In the genomic region with DNA sequence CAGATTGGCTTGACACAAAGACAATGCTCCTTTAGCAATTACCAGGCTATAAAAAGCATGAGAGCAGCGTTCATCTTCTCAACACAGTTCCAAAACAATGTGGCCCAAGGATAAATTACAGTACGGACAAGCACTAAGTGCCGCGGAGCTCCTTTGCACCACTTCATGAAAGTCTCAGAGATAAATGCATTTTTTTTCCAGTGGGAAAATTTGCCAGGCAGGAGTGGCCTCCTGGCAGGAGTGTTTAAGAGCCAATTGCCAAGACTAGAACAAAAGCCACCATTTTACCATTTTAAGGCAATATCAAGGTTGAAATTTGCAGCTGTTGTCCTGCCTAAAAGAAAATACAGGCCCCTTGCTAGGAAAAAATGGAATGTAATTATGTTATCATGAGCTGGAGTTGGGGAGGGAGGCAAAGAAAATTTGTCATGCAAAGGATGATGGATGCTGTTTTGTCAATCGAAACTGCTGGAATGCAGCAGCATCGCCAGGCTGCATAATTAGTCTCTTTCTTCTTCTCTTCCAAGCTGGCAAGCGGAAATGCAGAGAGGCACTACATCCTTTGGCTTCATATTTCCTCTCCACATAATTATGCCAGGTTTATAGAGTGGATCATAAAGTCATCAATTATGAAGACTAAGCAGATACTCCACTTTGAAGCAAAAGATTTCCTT, we compare ENCODE assay signal across 14 mouse cellular contexts. TPM values are rescaled to one million over a fixed set of nuclear protein-coding genes. Genes with fewer than 3 reads are reported as not detected.
DNase-seq lines count a peak whose midpoint lies in the region; ATAC-seq and TF ChIP-seq lines count a peak whose summit lies in the region.
"Had no signal": no experiment of that assay in that cellular context is flagged by ENCODE, and none has a peak within 500 bp of the region (broad histone marks: within the 10 kb centered on the region; RNA-seq: fewer than 3 reads in every experiment).

No protein-coding gene starts in this region.

- H3K27ac ChIP-seq in hindbrain, embryonic 15.5 days (replicated peaks), result peak overlapping the region; percentile 50
- H3K27ac ChIP-seq in hindbrain, embryonic 11.5 days (ENCODE audit: low read depth, low read length), result no peak overlapping the region
- H3K27ac ChIP-seq in neural tube, embryonic 15.5 days (replicated peaks), result peak overlapping the region; percentile 49
- H3K27ac ChIP-seq: limb, embryonic 12.5 days had no signal

- H3K4me3 ChIP-seq in hindbrain, embryonic 15.5 days, result no peak overlapping the region
- H3K4me3 ChIP-seq in hindbrain, embryonic 11.5 days (ENCODE audit: low read depth, low read length), result no peak overlapping the region
- H3K4me3 ChIP-seq in neural tube, embryonic 15.5 days (replicated peaks), result no peak overlapping the region
- H3K4me3 ChIP-seq: limb, embryonic 12.5 days; megakaryocyte, embryonic 14.5 days had no signal

- H3K27me3 ChIP-seq in hindbrain, embryonic 15.5 days, result no peaks in the 10 kb centered on the region
- H3K27me3 ChIP-seq in hindbrain, embryonic 11.5 days (ENCODE audit: control insufficient read depth, insufficient read depth, low read length), result no peaks in the 10 kb centered on the region
- H3K27me3 ChIP-seq in neural tube, embryonic 15.5 days (replicated peaks), result no peaks in the 10 kb centered on the region
- H3K27me3 ChIP-seq: limb, embryonic 12.5 days had no signal

- no peak for DNase-seq in hindbrain, embryonic 11.5 days (ENCODE audit: low spot score)
- DNase-seq in MN1 (ENCODE audit: low spot score), result peak; percentile 30
- peak; percentile 73 for DNase-seq in brain, embryonic 14.5 days (ENCODE audit: low read depth)
- DNase-seq in yolk sac, embryonic 10.5 days (ENCODE audit: low spot score), result no peak
- no peak for DNase-seq in left cerebral cortex, adult 8-10 months (ENCODE audit: low spot score in 2 of 2)
- DNase-seq: cerebellum, adult 18-20 months; kidney, postnatal 25 days; layer of hippocampus, postnatal 36 days had no signal

- H3K9ac ChIP-seq in hindbrain, embryonic 15.5 days, result no peak overlapping the region
- no peak overlapping the region for H3K9ac ChIP-seq in hindbrain, embryonic 11.5 days (ENCODE audit: low read depth, low read length)
- H3K9ac ChIP-seq in neural tube, embryonic 15.5 days (replicated peaks), result no peak overlapping the region
- H3K9ac ChIP-seq: limb, embryonic 12.5 days had no signal

- TF ChIP-seq POLR2A in brain, embryonic 14.5 days (IDR thresholded peaks at IDR 0.05; ENCODE audit: borderline replicate concordance, extremely low read depth, insufficient read depth, insufficient read length, poor library complexity, severe bottlenecking), result no peak

- TF ChIP-seq CTCF in brain, embryonic 14.5 days (IDR thresholded peaks at IDR 0.05; ENCODE audit: borderline replicate concordance, extremely low read depth, insufficient read depth, insufficient read length), result no peak

- ATAC-seq in hindbrain, embryonic 15.5 days (ENCODE audit: low FRiP score, low read depth), result no peak
- no peak for ATAC-seq in hindbrain, embryonic 11.5 days (ENCODE audit: low FRiP score)
- no peak for ATAC-seq in neural tube, embryonic 15.5 days (ENCODE audit: low FRiP score)
- ATAC-seq: inflammation-experienced regulatory T-cells, adult 6 months had no signal

- H3K4me1 ChIP-seq in hindbrain, embryonic 15.5 days (replicated peaks), result peaks cover 11% of the 10 kb centered on the region
- no peaks in the 10 kb centered on the region for H3K4me1 ChIP-seq in hindbrain, embryonic 11.5 days (replicated peaks; ENCODE audit: control insufficient read depth, insufficient read depth, low read length)
- H3K4me1 ChIP-seq in neural tube, embryonic 15.5 days, result peaks cover 10% of the 10 kb centered on the region
- H3K4me1 ChIP-seq: limb, embryonic 12.5 days; megakaryocyte, embryonic 14.5 days had no signal

- H3K36me3 ChIP-seq in hindbrain, embryonic 15.5 days, result no peaks in the 10 kb centered on the region
- H3K36me3 ChIP-seq in hindbrain, embryonic 11.5 days (ENCODE audit: control insufficient read depth, insufficient read depth, low read length), result no peaks in the 10 kb centered on the region
- H3K36me3 ChIP-seq in neural tube, embryonic 15.5 days, result no peaks in the 10 kb centered on the region
- H3K36me3 ChIP-seq: limb, embryonic 12.5 days had no signal

- H3K9me3 ChIP-seq in hindbrain, embryonic 15.5 days, result no peaks in the 10 kb centered on the region
- no peaks in the 10 kb centered on the region for H3K9me3 ChIP-seq in hindbrain, embryonic 11.5 days (ENCODE audit: control insufficient read depth, low read length)
- H3K9me3 ChIP-seq in neural tube, embryonic 15.5 days (replicated peaks), result no peaks in the 10 kb centered on the region

- H3K4me2 ChIP-seq in hindbrain, embryonic 15.5 days, result no peak overlapping the region
- no peak overlapping the region for H3K4me2 ChIP-seq in hindbrain, embryonic 11.5 days (replicated peaks; ENCODE audit: low read depth, low read length)
- H3K4me2 ChIP-seq in neural tube, embryonic 15.5 days, result no peak overlapping the region
- H3K4me2 ChIP-seq: limb, embryonic 12.5 days had no signal

- 24% methylated on average over 7 of the region's 7 CpGs for WGBS in hindbrain, embryonic 15.5 days
- WGBS in hindbrain, embryonic 11.5 days, result 64% methylated on average over 7 of the region's 7 CpGs
- WGBS in neural tube, embryonic 15.5 days, result 24% methylated on average over 7 of the region's 7 CpGs

RNA-seq across cellular contexts. Expression of gene Mgll, which starts 40.7 kb away (rescaled TPM):
- 54.3 and 59.0 TPM in 2 replicates for polyA plus RNA-seq in hindbrain, embryonic 15.5 days (2015; fragmentation: Nextera tagmentation; extraction: Ambion mirVana)
- 4.6 and 6.0 TPM in 2 replicates for polyA plus RNA-seq in hindbrain, embryonic 11.5 days (2014; fragmentation: Nextera tagmentation; extraction: Ambion mirVana)
- 8.1 and 8.8 TPM in 2 replicates for polyA plus RNA-seq in brain, embryonic 14.5 days (2012; rRNA removed)
- 72.1 and 74.7 TPM in 2 replicates for polyA plus RNA-seq in neural tube, embryonic 15.5 days (2015; fragmentation: Nextera tagmentation; extraction: Ambion mirVana)
- 100 to 1,000 TPM; 167 to 184 (median 176) TPM for total RNA-seq in left cerebral cortex, adult 8-10 months (2022)
- total RNA-seq: MEL had no signal

RNA-seq across cellular contexts. Expression of gene Kbtbd12, which starts 45.8 kb away (rescaled TPM):
- 0.83 and 0.88 TPM in 2 replicates for polyA plus RNA-seq in hindbrain, embryonic 15.5 days (2015; fragmentation: Nextera tagmentation; extraction: Ambion mirVana)
- not detected in 2 replicates for polyA plus RNA-seq in hindbrain, embryonic 11.5 days (2014; fragmentation: Nextera tagmentation; extraction: Ambion mirVana)
- polyA plus RNA-seq in brain, embryonic 14.5 days (2012; rRNA removed), result 0.15 and 0.16 TPM in 2 replicates
- 0.36 and 1.4 TPM in 2 replicates for polyA plus RNA-seq in neural tube, embryonic 15.5 days (2015; fragmentation: Nextera tagmentation; extraction: Ambion mirVana)
- 1 to 10 TPM in 1 of 4 experiments, under 1 TPM in 3; 0.39 to 1.7 (median 0.93) TPM for total RNA-seq in left cerebral cortex, adult 8-10 months (2022)
- polyA plus RNA-seq: inflammation-experienced regulatory T-cells, adult 6 months had no signal

Comparison
In these comparisons a context has a peak if more than half of its experiments do, and no peak if none do; other contexts are left out.
1. DNase-seq: peak in MN1 (single experiment) and brain, embryonic 14.5 days (single experiment); none in hindbrain, embryonic 11.5 days (single experiment), yolk sac, embryonic 10.5 days (single experiment) and left cerebral cortex, adult 8-10 months (0 of 2).